Mouse (Mus musculus) intestine, embryonic 14.5 days (tissue): ENCODE results near the gene AY761185. TPM values are rescaled to one million over a fixed set of nuclear protein-coding genes. Genes with fewer than 3 reads are reported as not detected.

Experiments used
- polyA plus RNA-seq: library from polyadenylated mRNA; unstranded; fragments of >200 nt; fragmentation: Nextera tagmentation; extraction: Ambion mirVana; gene quantifications from 2 replicates; pipeline ENCODE4 v1.2.1, GENCODE M21; 2014

The AY761185 gene
- polyA plus RNA-seq, 1 experiment from 2014 or later = not detected

Other genes starting within 250 kb of the AY761185 start
- gene Defb33, start 52.0 kb downstream of the AY761185 start, polyA plus RNA-seq = not detected in 2 replicates
- not detected in 2 replicates for gene Gm15056, start 42.1 kb downstream of the AY761185 start, polyA plus RNA-seq
- gene Gm6040, start 22.6 kb downstream of the AY761185 start, polyA plus RNA-seq = not detected in 2 replicates
- not detected in 2 replicates for gene Defa21, start 80.8 kb upstream of the AY761185 start, polyA plus RNA-seq
- 0.52 TPM in 1 of 2 replicates, not detected in the other for gene Defa23, start 110.3 kb upstream of the AY761185 start, polyA plus RNA-seq
- gene Defa35, start 120.3 kb upstream of the AY761185 start, polyA plus RNA-seq = not detected in 2 replicates
- gene Defa25, start 139.7 kb upstream of the AY761185 start, polyA plus RNA-seq = not detected in 2 replicates
- gene Gm14851, start 151.3 kb upstream of the AY761185 start, polyA plus RNA-seq = not detected in 2 replicates
- not detected in 2 replicates for gene Defa30, start 189.9 kb upstream of the AY761185 start, polyA plus RNA-seq
- gene Defa22, start 217.6 kb upstream of the AY761185 start, polyA plus RNA-seq = not detected in 2 replicates
- gene Defa31, start 246.9 kb upstream of the AY761185 start, polyA plus RNA-seq = not detected in 2 replicates